9 mouse cellular contexts compared by ENCODE assay signal in genomic region chr4:85513792-85514191, GRCm38 (mm10). TPM values are rescaled to one million over a fixed set of nuclear protein-coding genes. Genes with fewer than 3 reads are reported as not detected.
A peak's percentile ranks its signal among the peaks of the same experiment; 100 is the strongest.
DNase-seq lines count a peak whose midpoint lies in the region; ATAC-seq and TF ChIP-seq lines count a peak whose summit lies in the region.
"Had no signal": no experiment of that assay in that cellular context is flagged by ENCODE, and none has a peak within 500 bp of the region (broad histone marks: within the 10 kb centered on the region; RNA-seq: fewer than 3 reads in every experiment).

Gene Adamtsl1 (plus strand): TSS chr4:85514172.

- no peak for DNase-seq in frontal cortex, postnatal 25 days (ENCODE audit: low spot score in 2 of 2)
- DNase-seq in right cerebral cortex, postnatal 25 days, result peak; percentile 4
- no peak for DNase-seq in right cerebral cortex, postnatal 14 days
- DNase-seq in heart, postnatal 0 days (ENCODE audit: low spot score), result no peak
- DNase-seq in midbrain, embryonic 10.5 days (ENCODE audit: low spot score), result no peak
- DNase-seq in T-cell, adult 2 months (ENCODE audit: low spot score), result no peak
- no peak for DNase-seq in c-Kit-positive CD71-positive TER-119-positive erythroid progenitor cells, embryonic 14.5 days (ENCODE audit: low spot score)

- H3K4me1 ChIP-seq in heart, postnatal 0 days (ENCODE audit: control insufficient read depth, insufficient read depth), result peaks cover 14% of the 10 kb centered on the region
- peaks cover 19% of the 10 kb centered on the region for H3K4me1 ChIP-seq in midbrain, embryonic 10.5 days

- H3K36me3 ChIP-seq in heart, postnatal 0 days (replicated peaks; ENCODE audit: control insufficient read depth, insufficient read depth, low read length), result no peaks in the 10 kb centered on the region
- no peaks in the 10 kb centered on the region for H3K36me3 ChIP-seq in midbrain, embryonic 10.5 days

- no peaks in the 10 kb centered on the region for H3K9me3 ChIP-seq in heart, postnatal 0 days (replicated peaks; ENCODE audit: control insufficient read depth, low read length)
- H3K9me3 ChIP-seq in midbrain, embryonic 10.5 days (replicated peaks), result no peaks in the 10 kb centered on the region

- peak within 1 kb of the TSS; percentile 52 for H3K4me3 ChIP-seq in heart, postnatal 0 days (ENCODE audit: low read depth, low read length)
- peak within 1 kb of the TSS; percentile 75 for H3K4me3 ChIP-seq in midbrain, embryonic 10.5 days

- H3K9ac ChIP-seq in heart, postnatal 0 days (replicated peaks; ENCODE audit: low read depth, low read length), result no peak within 1 kb of the TSS; the same call in 1 of the 2 replicates

- peaks cover 30% of the 10 kb centered on the region for H3K27me3 ChIP-seq in heart, postnatal 0 days (ENCODE audit: control insufficient read depth, insufficient read depth, low read length)
- peaks cover 56% of the 10 kb centered on the region for H3K27me3 ChIP-seq in midbrain, embryonic 10.5 days (ENCODE audit: low read depth, poor library complexity, severe bottlenecking)
- H3K27me3 ChIP-seq: CH12.LX had no signal

- peak; percentile 32; the same call in 1 of the 2 replicates for ATAC-seq in frontal cortex, adult (ENCODE audit: low TSS enrichment)
- no peak for ATAC-seq in heart, postnatal 0 days (ENCODE audit: insufficient read depth, low read depth)

- 4% methylated on average over 9 of the region's 9 CpGs for WGBS in heart, postnatal 0 days
- 4% methylated on average over 9 of the region's 9 CpGs for WGBS in midbrain, embryonic 10.5 days

- TF ChIP-seq EP300 in heart, postnatal 0 days (IDR thresholded peaks at IDR 0.05; ENCODE audit: low read depth), result no peak

- TF ChIP-seq CTCF in heart, postnatal 0 days (IDR thresholded peaks at IDR 0.05; ENCODE audit: low read depth), result no peak

- H3K4me2 ChIP-seq in heart, postnatal 0 days (ENCODE audit: low read depth, low read length), result peak within 1 kb of the TSS; percentile 96

- no peak within 1 kb of the TSS for H3K27ac ChIP-seq in heart, postnatal 0 days (ENCODE audit: low read depth)
- peak within 1 kb of the TSS; percentile 76 for H3K27ac ChIP-seq in midbrain, embryonic 10.5 days (replicated peaks)

RNA-seq across cellular contexts. Expression of gene Adamtsl1, which starts in this region (rescaled TPM):
- 6.0 and 9.3 TPM in 2 replicates for total RNA-seq in heart, postnatal 0 days (2014; rRNA removed; ENCODE audit: low replicate concordance)
- polyA plus RNA-seq in heart, postnatal 0 days (2015; fragmentation: Nextera tagmentation; extraction: Ambion mirVana), result 3.2 and 3.9 TPM in 2 replicates
- 4.4 and 5.1 TPM in 2 replicates for polyA plus RNA-seq in midbrain, embryonic 10.5 days (2016; fragmentation: Nextera tagmentation; extraction: Ambion mirVana)
- total RNA-seq: CH12.LX had no signal
